Mouse (Mus musculus) frontal cortex, postnatal 14 days (tissue): ENCODE measurements around the gene Fbxw11.
"Not testable (repeated sequence)": the region's sequence is repeated elsewhere in the genome, so short reads cannot be mapped to it uniquely, and the experiment has no call there.

Source experiments
- DNase-seq, 2 experiments: peaks; one replicate each; pipeline ENCODE4 v3.0.0; 2022; ENCODE audit warnings: low spot score in 2 of 2

Fbxw11 gene

GRCm38 (mm10) chr11:32671480-32671879, 29.0 kb downstream of the Fbxw11 start:
- no peak for DNase-seq

GRCm38 (mm10) chr11:32676777-32677176, 34.3 kb downstream of the Fbxw11 start:
- DNase-seq, result peak in 1 of 2 experiments; percentile 21

GRCm38 (mm10) chr11:32677811-32678210, 35.3 kb downstream of the Fbxw11 start:
- DNase-seq, result no peak

GRCm38 (mm10) chr11:32679091-32679490, 36.6 kb downstream of the Fbxw11 start:
- DNase-seq, result not testable (repeated sequence)

GRCm38 (mm10) chr11:32680014-32680413, 37.5 kb downstream of the Fbxw11 start:
- no peak for DNase-seq

- no peak for DNase-seq
These were observed 38.8 kb downstream of the Fbxw11 start for GRCm38 (mm10) chr11:32681192-32681795.

- no peak for DNase-seq
These were observed 40.0 kb downstream of the Fbxw11 start for GRCm38 (mm10) chr11:32682335-32683102.

GRCm38 (mm10) chr11:32684690-32685254, 42.2 kb downstream of the Fbxw11 start:
- DNase-seq, result no peak

GRCm38 (mm10) chr11:32688245-32688855, 45.8 kb downstream of the Fbxw11 start:
- no peak for DNase-seq

GRCm38 (mm10) chr11:32689510-32689909, 47.0 kb downstream of the Fbxw11 start:
- DNase-seq, result no peak

GRCm38 (mm10) chr11:32692834-32693233, 50.3 kb downstream of the Fbxw11 start:
- DNase-seq, result no peak

- DNase-seq, result no peak
These were observed 51.1 kb downstream of the Fbxw11 start for GRCm38 (mm10) chr11:32693431-32694141.

GRCm38 (mm10) chr11:32694322-32695003, 51.9 kb downstream of the Fbxw11 start:
- not testable (repeated sequence) for DNase-seq

GRCm38 (mm10) chr11:32696446-32697090, 54.0 kb downstream of the Fbxw11 start:
- DNase-seq, result no peak

- DNase-seq, result no peak
These were observed 55.2 kb downstream of the Fbxw11 start for GRCm38 (mm10) chr11:32697695-32698094.

- no peak for DNase-seq
These were observed 57.5 kb downstream of the Fbxw11 start for GRCm38 (mm10) chr11:32699913-32700493.

- no peak for DNase-seq
These were observed 59.0 kb downstream of the Fbxw11 start for GRCm38 (mm10) chr11:32701566-32701965.

- DNase-seq, result no peak
These were observed 61.8 kb downstream of the Fbxw11 start for GRCm38 (mm10) chr11:32704241-32704890.

GRCm38 (mm10) chr11:32706406-32706993, 64.0 kb downstream of the Fbxw11 start:
- DNase-seq, result no peak
